Mouse (Mus musculus): ENCODE measurements at regions not wholly inside any gene's neighbourhood (a gene's known extent, or its start where the extent isn't known, plus 50 kb on each side); places are given as distances from the start of the nearest gene placed in this dataset.
"Not testable (repeated sequence)": the region's sequence is repeated elsewhere in the genome, so short reads cannot be mapped to it uniquely, and the experiment has no call there.

- DNase-seq (ENCODE audit: low spot score), result no peak
Measured at GRCm38 (mm10) chr3:153144217-153144616, 162.2 kb upstream of the St6galnac5 start.

DNA sequence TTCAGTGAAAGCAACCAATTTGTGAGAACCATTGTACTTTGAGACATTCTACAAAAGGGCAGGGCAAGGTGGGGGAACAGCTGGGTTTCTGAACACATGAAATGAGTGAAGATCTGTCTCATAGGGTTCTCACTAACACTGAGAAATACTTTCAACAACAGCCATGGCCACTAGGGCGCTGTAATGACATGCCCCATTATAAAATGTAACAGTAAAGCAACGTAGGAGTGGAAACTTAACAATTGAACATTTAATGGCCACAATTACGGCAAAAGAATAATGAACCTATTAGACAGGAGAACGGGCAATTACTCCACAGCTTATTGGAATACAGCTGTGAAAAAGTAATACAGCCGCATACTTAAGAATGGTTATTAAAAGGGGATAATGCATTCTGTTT, 158.9 kb upstream of the St6galnac5 start:
- no peak for DNase-seq (ENCODE audit: low spot score)

GRCm38 (mm10) chr3:153125335-153125734, 143.3 kb upstream of the St6galnac5 start:
- DNase-seq (ENCODE audit: low spot score), result peak; percentile 21

DNA sequence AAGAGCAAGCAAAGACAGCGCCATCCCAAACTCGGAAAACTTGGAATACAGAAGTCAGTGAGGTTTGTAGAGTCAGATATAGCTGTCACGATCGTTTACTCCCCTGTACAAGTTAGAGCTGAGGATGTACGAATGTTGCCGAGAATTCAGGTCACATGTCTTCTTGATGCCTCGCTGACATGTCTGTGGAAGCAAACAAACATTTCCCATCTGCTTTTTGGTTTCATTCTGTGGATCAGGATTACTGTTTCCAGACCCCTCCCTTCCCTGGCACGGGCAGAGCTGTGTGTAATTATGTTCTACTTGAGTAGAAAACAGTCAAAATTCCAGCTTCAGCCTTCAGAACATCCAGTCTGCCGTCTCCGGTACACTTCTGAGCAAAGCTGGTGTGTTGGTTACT, 139.9 kb upstream of the St6galnac5 start:
- no peak for DNase-seq (ENCODE audit: low spot score)

- no peak for DNase-seq (ENCODE audit: low spot score)
Measured at GRCm38 (mm10) chr3:153119142-153119541, 137.1 kb upstream of the St6galnac5 start.

- DNase-seq (ENCODE audit: low spot score), result no peak
Measured at GRCm38 (mm10) chr3:153118643-153119042, 136.6 kb upstream of the St6galnac5 start.

DNA sequence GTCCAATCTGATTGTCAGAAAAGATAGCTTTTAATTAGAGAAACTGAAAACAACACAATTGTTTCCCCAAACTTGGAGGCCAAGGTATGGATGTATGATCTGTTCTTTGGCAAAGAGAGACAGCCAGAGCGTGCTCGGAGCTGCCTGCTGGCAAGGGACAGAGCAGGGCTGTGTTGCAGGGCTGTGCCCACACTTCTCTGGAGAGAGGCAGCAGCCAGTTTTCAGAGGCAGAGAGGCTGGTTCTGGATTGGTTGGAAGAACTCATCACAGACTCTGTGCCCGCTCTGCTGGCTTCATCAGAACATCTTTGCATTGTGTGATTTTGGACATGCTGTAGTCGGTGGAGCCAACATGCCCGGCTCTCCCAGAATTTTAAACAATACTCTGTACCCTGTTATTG, 123.5 kb upstream of the St6galnac5 start:
- DNase-seq (ENCODE audit: low spot score), result no peak

- DNase-seq (ENCODE audit: low spot score), result not testable (repeated sequence)
Measured at GRCm38 (mm10) chr3:153090572-153090971, 108.5 kb upstream of the St6galnac5 start.

- DNase-seq (ENCODE audit: low spot score), result no peak
Measured at GRCm38 (mm10) chr3:153085096-153085788, 103.2 kb upstream of the St6galnac5 start.

DNA sequence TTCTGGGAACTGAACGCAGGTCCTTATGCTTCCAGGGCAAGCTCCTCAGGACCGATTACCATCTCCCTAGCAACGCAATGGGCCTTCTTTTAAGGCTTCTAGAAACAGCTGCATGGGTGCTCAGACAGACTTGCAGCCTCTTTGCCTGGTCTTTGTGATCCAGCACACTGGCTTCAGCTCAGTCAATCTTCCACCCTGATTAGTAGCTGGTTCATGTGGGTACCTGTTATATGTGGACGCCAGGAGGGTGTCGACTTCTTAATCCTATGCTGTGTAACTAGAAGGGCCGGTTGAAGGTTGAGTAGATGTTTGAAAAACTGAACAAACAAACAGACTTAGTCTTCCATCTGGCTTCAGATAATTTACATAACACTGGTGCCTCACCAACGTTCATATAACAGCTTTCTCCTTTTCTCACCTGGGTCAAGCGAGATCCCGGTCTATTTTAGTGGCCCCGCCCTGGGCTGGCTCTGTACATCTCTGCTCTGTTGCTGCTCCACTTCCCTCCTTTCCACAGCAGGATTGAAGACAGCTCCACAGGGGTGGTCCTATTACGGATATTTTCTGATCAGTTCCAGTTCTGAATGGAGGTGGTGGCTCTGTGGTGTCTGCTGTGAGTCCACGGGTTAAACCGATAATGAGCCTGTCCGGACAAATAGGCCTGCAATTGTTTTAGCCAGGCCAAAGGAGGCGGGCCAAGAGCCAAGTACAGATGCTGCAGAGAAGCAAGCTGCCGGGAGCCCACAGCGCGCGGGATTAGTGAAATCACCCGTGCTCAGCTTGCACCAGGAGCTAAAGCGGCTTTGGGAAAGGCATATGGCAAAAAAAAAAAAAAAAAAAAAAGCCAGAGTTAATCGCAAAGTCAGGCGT, 102.4 kb upstream of the St6galnac5 start:
- DNase-seq (ENCODE audit: low spot score), result no peak

DNA sequence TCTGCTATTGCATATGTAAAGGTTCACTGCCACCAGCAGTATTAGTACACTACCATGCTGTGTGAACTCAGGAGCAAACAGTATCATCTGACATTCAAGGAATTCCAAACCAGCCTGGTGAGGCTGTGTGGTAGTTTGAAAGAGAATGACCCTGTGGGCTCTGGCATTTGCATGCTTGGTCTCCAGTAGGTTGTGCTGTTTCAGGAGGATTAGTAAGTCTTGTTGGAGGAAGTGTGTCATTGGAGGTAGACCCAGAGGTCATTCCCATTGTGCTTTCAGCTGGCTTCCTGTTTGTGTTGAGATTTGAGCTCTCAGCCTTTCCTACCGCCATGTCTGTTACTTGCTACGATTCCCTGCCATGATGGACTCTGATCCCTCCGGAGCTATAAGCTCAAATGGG, 98.3 kb upstream of the St6galnac5 start:
- no peak for DNase-seq (ENCODE audit: low spot score)

DNA sequence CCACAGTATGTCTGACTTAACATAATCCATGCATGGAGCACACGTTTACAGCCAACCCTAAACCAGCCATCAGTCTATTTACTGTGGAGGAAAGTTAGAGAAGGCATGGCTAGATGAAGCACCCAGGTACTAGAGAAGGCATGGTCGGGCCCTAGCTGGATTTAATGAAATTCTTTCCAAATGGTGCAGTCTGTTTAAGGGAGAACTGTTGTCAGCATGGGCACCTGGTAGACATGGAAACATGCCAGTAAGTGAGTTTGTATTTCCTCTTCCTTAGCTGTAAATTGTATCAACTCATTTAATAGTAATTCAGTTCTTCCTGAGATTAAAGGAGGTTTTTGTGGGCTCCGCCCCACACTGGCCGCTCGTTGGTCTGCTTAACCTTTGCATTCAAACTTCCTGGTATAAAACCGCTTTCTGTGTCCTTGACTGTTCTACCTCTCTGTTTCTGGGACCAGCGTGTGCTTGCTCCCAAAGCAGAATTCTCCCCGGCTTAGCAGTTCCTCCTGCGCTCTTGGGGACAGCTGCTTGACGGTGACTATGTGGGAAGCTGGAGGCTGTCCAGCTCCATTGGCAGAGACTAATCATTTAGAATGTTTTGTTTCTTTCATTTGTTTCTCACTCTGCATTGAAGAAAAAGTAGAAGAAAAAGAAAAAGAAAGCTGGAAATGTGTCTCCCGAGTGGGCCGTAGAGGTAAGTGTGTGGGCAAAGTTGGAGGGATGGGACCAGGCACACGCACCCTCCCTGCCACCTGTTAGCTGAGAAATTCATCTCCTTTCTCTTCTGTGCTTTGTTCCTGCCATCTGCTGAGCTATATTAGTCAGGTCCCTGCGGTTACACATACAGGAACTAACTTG, 96.0 kb upstream of the St6galnac5 start:
- DNase-seq (ENCODE audit: low spot score), result no peak

- no peak for DNase-seq (ENCODE audit: low spot score)
Measured at GRCm38 (mm10) chr3:153072200-153072919, 90.3 kb upstream of the St6galnac5 start.

GRCm38 (mm10) chr3:153071549-153071948, 89.5 kb upstream of the St6galnac5 start:
- DNase-seq (ENCODE audit: low spot score), result no peak

DNA sequence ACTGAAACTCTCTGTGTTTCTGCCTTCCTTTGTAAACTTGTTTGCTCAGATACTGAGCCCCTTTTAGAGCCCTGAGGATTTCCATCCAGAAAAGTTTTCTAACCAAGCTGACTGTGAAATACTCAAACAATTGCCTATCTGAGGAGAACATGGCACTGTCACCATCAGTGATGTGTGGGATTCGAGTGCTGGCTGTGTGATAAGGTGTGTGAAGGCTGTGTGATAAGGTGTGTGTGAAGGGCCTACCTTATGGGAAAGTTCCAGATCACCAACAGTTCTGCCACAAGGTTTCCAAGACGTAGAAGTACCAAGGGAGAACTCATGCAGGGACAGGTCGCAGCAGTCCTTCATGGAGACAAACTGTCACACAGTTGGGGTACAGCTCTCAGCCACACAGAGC, 89.1 kb upstream of the St6galnac5 start:
- no peak for DNase-seq (ENCODE audit: low spot score)

- no peak for DNase-seq (ENCODE audit: low spot score)
Measured at GRCm38 (mm10) chr3:153065890-153066289, 83.8 kb upstream of the St6galnac5 start.

- no peak for DNase-seq (ENCODE audit: low spot score)
Measured at GRCm38 (mm10) chr3:153053163-153053562, 71.1 kb upstream of the St6galnac5 start.

DNA sequence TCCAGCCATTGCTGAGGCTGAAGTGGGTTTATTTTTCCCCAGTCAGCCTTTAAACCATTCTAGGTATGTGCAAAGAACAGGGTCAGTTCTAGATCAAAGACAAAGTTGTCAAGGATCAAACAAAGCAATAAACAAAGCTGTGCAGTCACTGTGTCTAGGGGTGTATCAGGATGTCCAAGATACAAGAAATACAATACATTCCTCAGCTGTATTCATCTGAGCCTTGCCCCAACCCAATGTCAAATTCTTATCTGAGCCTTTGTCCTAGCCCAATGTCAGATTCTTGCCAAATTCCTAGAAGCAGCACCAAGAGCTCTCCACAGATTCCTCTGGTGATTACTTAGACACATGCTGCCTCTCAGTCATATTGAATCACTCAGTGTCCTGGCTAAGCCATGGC, 69.5 kb upstream of the St6galnac5 start:
- no peak for DNase-seq (ENCODE audit: low spot score)

DNA sequence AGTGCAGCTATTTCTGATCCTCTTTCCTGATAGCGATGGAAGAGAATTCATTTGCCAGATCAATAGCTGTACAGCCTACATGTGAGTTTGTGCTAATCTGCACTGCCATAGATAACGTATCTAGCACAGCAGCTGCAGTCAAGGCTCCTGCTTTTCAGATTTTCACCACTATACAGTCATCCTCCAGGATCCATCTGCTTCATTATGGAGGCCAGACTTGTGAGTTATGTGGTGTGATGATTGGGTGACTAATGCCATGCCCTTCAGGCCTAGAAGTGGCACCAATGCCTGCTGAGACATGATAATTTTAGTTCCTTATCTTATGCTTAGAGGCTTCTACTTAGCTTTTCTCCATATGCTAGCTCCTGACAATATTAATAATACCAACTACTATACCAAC, 63.3 kb upstream of the St6galnac5 start:
- DNase-seq (ENCODE audit: low spot score), result no peak

DNA sequence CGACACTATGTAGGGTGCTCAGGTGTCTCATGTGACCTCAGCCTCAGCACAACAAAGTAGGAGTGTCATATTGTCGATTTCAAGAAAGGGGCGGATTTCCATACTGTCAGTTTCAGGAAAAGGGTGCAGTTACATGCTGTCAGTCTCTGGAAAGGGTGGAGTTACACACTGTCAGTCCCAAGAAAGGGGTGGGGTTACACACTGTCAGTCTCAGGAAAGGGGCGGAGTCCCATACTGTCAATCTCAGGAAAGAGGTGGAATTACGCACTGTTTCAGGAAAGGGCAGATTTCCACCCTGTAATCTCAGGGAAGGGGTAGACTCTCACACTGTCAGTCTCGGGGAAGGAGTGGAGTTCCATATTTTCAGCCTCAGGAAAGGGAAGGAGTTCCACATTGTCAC, 51.9 kb upstream of the St6galnac5 start:
- DNase-seq (ENCODE audit: low spot score), result no peak

Data from lung, postnatal 25 days (tissue).